ENCODE assay signal across 8 mouse cellular contexts in the genomic region with DNA sequence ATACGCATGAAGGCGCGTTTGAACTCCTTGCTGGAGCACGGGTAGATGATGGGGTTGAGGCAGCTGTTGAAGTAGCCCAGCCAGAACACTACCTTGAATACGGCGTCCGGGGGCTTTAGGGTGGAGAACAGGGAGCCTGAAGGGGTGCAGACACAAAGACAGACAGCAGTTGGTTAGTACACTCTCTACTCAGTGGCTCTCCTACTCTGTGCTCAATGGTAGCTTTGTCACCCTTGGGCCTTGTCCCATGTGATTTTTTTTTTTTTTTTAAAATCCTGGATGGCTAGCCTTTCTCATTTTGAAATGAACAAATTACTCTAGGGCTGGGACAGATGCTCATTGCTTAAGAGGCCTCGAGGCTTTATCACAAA. TPM values are rescaled to one million over a fixed set of nuclear protein-coding genes. Genes with fewer than 3 reads are reported as not detected.
A peak's percentile ranks its signal among the peaks of the same experiment; 100 is the strongest.
DNase-seq lines count a peak whose midpoint lies in the region; ATAC-seq lines count a peak whose summit lies in the region.

No protein-coding gene starts in this region.

- H3K4me1 ChIP-seq in heart, embryonic 12.5 days (replicated peaks) = peaks cover 9% of the 10 kb centered on the region; the same call in 1 of the 2 replicates
- peaks cover 5% of the 10 kb centered on the region; the same call in 1 of the 2 replicates for H3K4me1 ChIP-seq in hindbrain, embryonic 14.5 days (replicated peaks; ENCODE audit: control insufficient read depth, insufficient read depth, low read length)
- peaks cover 5% of the 10 kb centered on the region for H3K4me1 ChIP-seq in midbrain, embryonic 12.5 days

- no peak overlapping the region for H3K27ac ChIP-seq in heart, embryonic 12.5 days (ENCODE audit: poor library complexity, severe bottlenecking)
- no peak overlapping the region for H3K27ac ChIP-seq in hindbrain, embryonic 14.5 days
- no peak overlapping the region for H3K27ac ChIP-seq in midbrain, embryonic 12.5 days (replicated peaks)

- H3K9ac ChIP-seq in heart, embryonic 12.5 days = peak overlapping the region; percentile 64; the same call in 1 of the 2 replicates
- peak overlapping the region; percentile 47; the same call in 1 of the 2 replicates for H3K9ac ChIP-seq in hindbrain, embryonic 14.5 days
- H3K9ac ChIP-seq in midbrain, embryonic 12.5 days (replicated peaks) = peak overlapping the region; percentile 52; the same call in 1 of the 2 replicates

- H3K27me3 ChIP-seq in heart, embryonic 12.5 days (replicated peaks) = peaks cover 16% of the 10 kb centered on the region
- H3K27me3 ChIP-seq in hindbrain, embryonic 14.5 days (ENCODE audit: control insufficient read depth, insufficient read depth, low read length) = peaks cover 23% of the 10 kb centered on the region
- peaks cover 26% of the 10 kb centered on the region for H3K27me3 ChIP-seq in midbrain, embryonic 12.5 days

- intact Hi-C loops in heart, postnatal 14 days (cut with DNase I) = no loop called here
- intact Hi-C loops in left cerebral cortex, postnatal 10 days (cut with DNase I) = no loop called here

- H3K4me3 ChIP-seq in heart, embryonic 12.5 days = peak overlapping the region; percentile 51
- peak overlapping the region; percentile 34 for H3K4me3 ChIP-seq in hindbrain, embryonic 14.5 days (replicated peaks; ENCODE audit: low read length)
- H3K4me3 ChIP-seq in midbrain, embryonic 12.5 days = peak overlapping the region; percentile 45

- H3K36me3 ChIP-seq in heart, embryonic 12.5 days = no peaks in the 10 kb centered on the region
- no peaks in the 10 kb centered on the region for H3K36me3 ChIP-seq in hindbrain, embryonic 14.5 days (replicated peaks; ENCODE audit: control insufficient read depth, insufficient read depth)
- no peaks in the 10 kb centered on the region for H3K36me3 ChIP-seq in midbrain, embryonic 12.5 days

- no peaks in the 10 kb centered on the region for H3K9me3 ChIP-seq in heart, embryonic 12.5 days (replicated peaks)
- no peaks in the 10 kb centered on the region for H3K9me3 ChIP-seq in hindbrain, embryonic 14.5 days (ENCODE audit: control insufficient read depth, low read length)
- no peaks in the 10 kb centered on the region for H3K9me3 ChIP-seq in midbrain, embryonic 12.5 days

- 20% methylated on average over 8 of the region's 8 CpGs for WGBS in heart, embryonic 12.5 days
- 27% methylated on average over 8 of the region's 8 CpGs for WGBS in hindbrain, embryonic 14.5 days
- 25% methylated on average over 8 of the region's 8 CpGs for WGBS in midbrain, embryonic 12.5 days

- H3K4me2 ChIP-seq in heart, embryonic 12.5 days = peak overlapping the region; percentile 84
- peak overlapping the region; percentile 60 for H3K4me2 ChIP-seq in hindbrain, embryonic 14.5 days (replicated peaks)
- peak overlapping the region; percentile 75 for H3K4me2 ChIP-seq in midbrain, embryonic 12.5 days (replicated peaks)

- DNase-seq in heart, postnatal 14 days = no peak
- DNase-seq in R1 (ENCODE audit: low read depth, low spot score) = peak; percentile 22
- DNase-seq in hindbrain, embryonic 14.5 days (ENCODE audit: low spot score) = no peak
- no peak for DNase-seq in adrenal gland, postnatal 4 days (ENCODE audit: low spot score in 2 of 2)
- DNase-seq in embryo, embryonic 9.5 days (ENCODE audit: extremely low spot score) = no peak
- no peak for DNase-seq in left cerebral cortex, postnatal 10 days (ENCODE audit: extremely low spot score in 1 of 2, low spot score in 2 of 2)

- no peak for ATAC-seq in heart, embryonic 12.5 days (ENCODE audit: insufficient number of reproducible peaks, low FRiP score)
- no peak; the same call in 1 of the 2 replicates for ATAC-seq in hindbrain, embryonic 14.5 days (ENCODE audit: low FRiP score)
- ATAC-seq in midbrain, embryonic 12.5 days (ENCODE audit: low FRiP score, low read depth) = peak; percentile 49

RNA-seq across cellular contexts. Expression of a gene that starts 28.5 kb away (rescaled TPM):
- 57.3 and 57.4 TPM in 2 replicates for polyA plus RNA-seq in heart, embryonic 12.5 days (2016; fragmentation: Nextera tagmentation; extraction: Ambion mirVana)
- total RNA-seq in heart, postnatal 14 days (2021) = 10 to 100 TPM; 43.6 to 48.4 TPM
- polyA plus RNA-seq in hindbrain, embryonic 14.5 days (2014; fragmentation: Nextera tagmentation; extraction: Ambion mirVana) = 78.1 and 78.9 TPM in 2 replicates
- polyA plus RNA-seq in midbrain, embryonic 12.5 days (2016; fragmentation: Nextera tagmentation; extraction: Ambion mirVana) = 79.2 and 82.1 TPM in 2 replicates
- total RNA-seq in adrenal gland, postnatal 4 days (2021) = 10 to 100 TPM; 50.8 to 55.9 TPM
- 10 to 100 TPM; 51.5 to 53.3 TPM for total RNA-seq in left cerebral cortex, postnatal 10 days (2021)
